Mouse (Mus musculus) stomach, embryonic 16.5 days (tissue): ENCODE results near the gene Mbtd1. TPM values are rescaled to one million over a fixed set of nuclear protein-coding genes. Genes with fewer than 3 reads are reported as not detected.

Experiments
- ATAC-seq: fragments of 200-750 bp; cut with Nextera tagmentation; 2 replicates; pipeline ENCODE4 v1.8.0; 2017; ENCODE audit warnings: moderate number of reproducible peaks, moderate TSS enrichment; ENCODE audit not compliant: insufficient read depth, low FRiP score
- H3K27ac ChIP-seq: fragments of 300-500 bp; sonication (generic); 2 replicates; pipeline ENCODE4 v1.5.1; 2014; ENCODE audit warnings: low read length
- H3K27me3 ChIP-seq: fragments of 300-500 bp; sonication (generic); 2 replicates; pipeline ENCODE4 v1.6.1; 2014; ENCODE audit warnings: low read length, control low read depth, mixed read lengths; ENCODE audit not compliant: control insufficient read depth, insufficient read depth
- H3K36me3 ChIP-seq: fragments of 300-500 bp; sonication (generic); 2 replicates; pipeline ENCODE4 v1.6.1; 2014; ENCODE audit warnings: low read length; ENCODE audit not compliant: control insufficient read depth, insufficient read depth
- H3K4me1 ChIP-seq: fragments of 300-500 bp; sonication (generic); 2 replicates; pipeline ENCODE4 v1.6.1; 2014; ENCODE audit warnings: low read length, control low read depth, mixed read lengths; ENCODE audit not compliant: control insufficient read depth, insufficient read depth
- H3K4me2 ChIP-seq: fragments of 300-500 bp; sonication (generic); 2 replicates; pipeline ENCODE4 v1.6.1; 2014; ENCODE audit warnings: low read depth, low read length, mixed read lengths
- H3K4me3 ChIP-seq: fragments of 300-500 bp; sonication (generic); replicated peaks from 2 replicates; pipeline ENCODE4 v1.5.1; 2014; ENCODE audit warnings: mild to moderate bottlenecking, low read length
- H3K9ac ChIP-seq: fragments of 300-500 bp; sonication (generic); 2 replicates; pipeline ENCODE4 v1.6.1; 2014; ENCODE audit warnings: low read length
- H3K9me3 ChIP-seq: fragments of 300-500 bp; sonication (generic); replicated peaks from 2 replicates; pipeline ENCODE4 v1.6.1; 2016; ENCODE audit warnings: low read length, control low read depth; ENCODE audit not compliant: control insufficient read depth
- WGBS: fragments of 180-500 bp; shearing (Covaris S2); extraction: QIAGEN DNeasy Blood & Tissue Kit; methylation state at CpG from one replicate; pipeline ENCODE4 v1.1.7; 2014; 5-methylcytosine and 5-hydroxymethylcytosine counted together
- polyA plus RNA-seq: library from polyadenylated mRNA; unstranded; fragments of >200 nt; fragmentation: Nextera tagmentation; extraction: Ambion mirVana; gene quantifications from 2 replicates; pipeline ENCODE4 v1.2.1, GENCODE M21; 2015

Gene Mbtd1
- polyA plus RNA-seq, 1 experiment from 2014 or later: 20.2 TPM

GRCm38 (mm10) chr11:93969171-93969570 lies 83.5 kb downstream of the Mbtd1 start:
- H3K9ac ChIP-seq: no peak overlapping the region
- ATAC-seq: no peak
- H3K9me3 ChIP-seq: no peaks in the 10 kb centered on the region
- H3K4me1 ChIP-seq: peaks cover 6% of the 10 kb centered on the region
- peaks cover 7% of the 10 kb centered on the region; the same call in 1 of the 2 replicates for H3K36me3 ChIP-seq
- no peaks in the 10 kb centered on the region for H3K27me3 ChIP-seq
- H3K27ac ChIP-seq: no peak overlapping the region
- H3K4me2 ChIP-seq: no peak overlapping the region
- WGBS: 93% methylated on average over 6 of the region's 6 CpGs
- no peak overlapping the region for H3K4me3 ChIP-seq

GRCm38 (mm10) chr11:93969799-93970198 lies 84.1 kb downstream of the Mbtd1 start:
- ATAC-seq: no peak
- Histone ChIP-seq H3K27me3 (no peaks in the 10 kb centered on the region), H3K27ac (no peak overlapping the region), H3K4me1 (peaks cover 6% of the 10 kb centered on the region), H3K36me3 (peaks cover 7% of the 10 kb centered on the region; the same call in 1 of the 2 replicates), H3K4me3 (no peak overlapping the region), H3K9me3 (no peaks in the 10 kb centered on the region), H3K4me2 (no peak overlapping the region), H3K9ac (no peak overlapping the region)
- WGBS: 63% methylated on average over 1 of the region's 1 CpGs

- no peak for ATAC-seq
Measured at GRCm38 (mm10) chr11:93972951-93973350, 87.3 kb downstream of the Mbtd1 start.

GRCm38 (mm10) chr11:93979502-93980049 lies 93.9 kb downstream of the Mbtd1 start:
- Histone ChIP-seq H3K4me2 (no peak overlapping the region), H3K4me1 (no peaks in the 10 kb centered on the region), H3K4me3 (no peak overlapping the region), H3K9ac (no peak overlapping the region), H3K27me3 (no peaks in the 10 kb centered on the region), H3K27ac (no peak overlapping the region), H3K9me3 (no peaks in the 10 kb centered on the region), H3K36me3 (no peaks in the 10 kb centered on the region)
- WGBS: 28% methylated on average over 6 of the region's 6 CpGs
- ATAC-seq: no peak

More at GRCm38 (mm10) chr11:93972951-93973350, 87.3 kb downstream of the Mbtd1 start:
- Histone ChIP-seq H3K4me3 (no peak overlapping the region), H3K4me2 (no peak overlapping the region), H3K27ac (no peak overlapping the region), H3K9me3 (no peaks in the 10 kb centered on the region), H3K36me3 (no peaks in the 10 kb centered on the region), H3K4me1 (no peaks in the 10 kb centered on the region), H3K9ac (no peak overlapping the region), H3K27me3 (no peaks in the 10 kb centered on the region)
- WGBS: 81% methylated on average over 5 of the region's 5 CpGs

GRCm38 (mm10) chr11:93984619-93985018 lies 99.0 kb downstream of the Mbtd1 start:
- no peak for ATAC-seq
- H3K27me3 ChIP-seq: no peaks in the 10 kb centered on the region
- H3K4me2 ChIP-seq: no peak overlapping the region
- WGBS: 88% methylated on average over 3 of the region's 3 CpGs
- no peak overlapping the region for H3K27ac ChIP-seq
- no peaks in the 10 kb centered on the region for H3K36me3 ChIP-seq
- H3K4me3 ChIP-seq: no peak overlapping the region
- no peaks in the 10 kb centered on the region for H3K4me1 ChIP-seq
- no peak overlapping the region for H3K9ac ChIP-seq
- no peaks in the 10 kb centered on the region for H3K9me3 ChIP-seq

- Histone ChIP-seq H3K27ac (no peak overlapping the region), H3K36me3 (no peaks in the 10 kb centered on the region), H3K4me2 (no peak overlapping the region), H3K4me3 (no peak overlapping the region), H3K9me3 (no peaks in the 10 kb centered on the region), H3K27me3 (no peaks in the 10 kb centered on the region), H3K4me1 (no peaks in the 10 kb centered on the region), H3K9ac (no peak overlapping the region)
- no peak for ATAC-seq
- 83% methylated on average over 5 of the region's 5 CpGs for WGBS
Measured at GRCm38 (mm10) chr11:93985265-93985664, 99.6 kb downstream of the Mbtd1 start.

- Histone ChIP-seq H3K4me2 (no peak overlapping the region), H3K4me3 (no peak overlapping the region), H3K27ac (no peak overlapping the region), H3K27me3 (no peaks in the 10 kb centered on the region), H3K9ac (no peak overlapping the region), H3K4me1 (no peaks in the 10 kb centered on the region), H3K9me3 (no peaks in the 10 kb centered on the region), H3K36me3 (no peaks in the 10 kb centered on the region)
- no peak for ATAC-seq
Measured at GRCm38 (mm10) chr11:93986298-93986697, 100.6 kb downstream of the Mbtd1 start.

GRCm38 (mm10) chr11:93987026-93987425 lies 101.4 kb downstream of the Mbtd1 start:
- peak overlapping the region; percentile 91 for H3K27ac ChIP-seq
- ATAC-seq: no peak
- H3K4me3 ChIP-seq: no peak overlapping the region
- no peaks in the 10 kb centered on the region for H3K27me3 ChIP-seq
- no peaks in the 10 kb centered on the region for H3K4me1 ChIP-seq
- H3K9ac ChIP-seq: no peak overlapping the region
- H3K9me3 ChIP-seq: no peaks in the 10 kb centered on the region
- WGBS: 82% methylated on average over 4 of the region's 4 CpGs
- no peak overlapping the region for H3K4me2 ChIP-seq
- no peaks in the 10 kb centered on the region for H3K36me3 ChIP-seq

GRCm38 (mm10) chr11:93987625-93988327 lies 102.1 kb downstream of the Mbtd1 start:
- no peak overlapping the region for H3K9ac ChIP-seq
- peak overlapping the region; percentile 16; the same call in 1 of the 2 replicates for H3K4me2 ChIP-seq
- H3K27ac ChIP-seq: peak overlapping the region; percentile 91
- H3K4me3 ChIP-seq: no peak overlapping the region
- H3K36me3 ChIP-seq: no peaks in the 10 kb centered on the region
- H3K4me1 ChIP-seq: no peaks in the 10 kb centered on the region
- no peaks in the 10 kb centered on the region for H3K9me3 ChIP-seq
- ATAC-seq: peak; percentile 53; the same call in 1 of the 2 replicates
- no peaks in the 10 kb centered on the region for H3K27me3 ChIP-seq
- WGBS: 50% methylated on average over 8 of the region's 8 CpGs
